Mouse (Mus musculus): ENCODE results near the gene Topors.
A peak's percentile ranks its signal among the peaks of the same experiment; 100 is the strongest.
"Not testable (repeated sequence)": the region's sequence is repeated elsewhere in the genome, so short reads cannot be mapped to it uniquely, and the experiment has no call there.

Gene Topors

GRCm38 (mm10) chr4:40269430-40270032 lies at the start of gene Topors, which contains the start of gene Smim27:
Topors (minus strand) TSS chr4:40269850.
Smim27 (plus strand) TSS chr4:40269579.
- DNase-seq (ENCODE audit: low spot score in 2 of 2) = peak; percentile 88 to 92

DNA sequence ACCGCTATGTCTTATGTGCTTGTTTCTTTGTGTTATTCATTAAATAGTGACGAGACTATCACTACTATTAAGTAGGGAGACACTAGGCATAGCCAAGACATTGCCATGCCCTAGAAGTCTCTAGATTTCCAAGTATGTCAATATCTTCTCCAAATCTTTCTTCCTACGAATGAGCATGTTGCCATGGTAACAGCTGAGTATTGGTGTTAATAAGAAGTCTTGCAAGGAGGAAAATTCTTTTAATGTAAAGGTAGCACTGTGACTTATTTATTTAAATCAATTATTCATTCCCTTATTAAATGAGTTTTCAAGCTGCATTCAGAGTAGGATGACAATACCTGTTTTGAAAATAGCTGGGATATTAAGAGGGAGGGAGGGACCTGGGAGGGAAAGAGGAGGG lies 47.8 kb upstream of the Topors start:
- no peak for DNase-seq (ENCODE audit: low spot score in 2 of 2)

GRCm38 (mm10) chr4:40313026-40313425 lies 43.4 kb upstream of the Topors start:
- no peak for DNase-seq (ENCODE audit: low spot score in 2 of 2)

DNA sequence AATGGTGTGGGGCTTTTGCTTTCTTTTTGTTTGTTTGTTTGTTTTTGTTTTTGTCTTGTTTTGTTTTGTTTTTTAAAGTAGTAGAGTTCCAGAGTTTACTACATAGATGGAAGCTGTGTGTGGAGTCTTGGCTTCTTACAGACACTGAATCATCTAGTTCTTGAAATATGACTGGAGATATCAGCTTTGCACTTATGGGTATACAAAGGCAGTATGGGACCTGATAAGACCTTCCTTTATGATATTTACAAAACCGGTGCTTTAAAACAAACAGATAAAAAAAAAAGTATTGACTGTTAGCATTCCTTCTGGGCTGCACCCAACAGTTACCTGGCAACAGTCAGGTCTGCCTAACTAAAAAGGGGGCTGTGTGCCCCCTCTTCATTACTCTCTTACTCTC lies 42.6 kb upstream of the Topors start:
- no peak for DNase-seq (ENCODE audit: low spot score in 2 of 2)

GRCm38 (mm10) chr4:40310796-40311383 lies 41.2 kb upstream of the Topors start:
- DNase-seq (ENCODE audit: low spot score in 2 of 2) = no peak

GRCm38 (mm10) chr4:40309682-40310081 lies 40.0 kb upstream of the Topors start:
- DNase-seq (ENCODE audit: low spot score in 2 of 2) = no peak

GRCm38 (mm10) chr4:40302445-40303125 lies 32.9 kb upstream of the Topors start:
- no peak for DNase-seq (ENCODE audit: low spot score in 2 of 2)

DNA sequence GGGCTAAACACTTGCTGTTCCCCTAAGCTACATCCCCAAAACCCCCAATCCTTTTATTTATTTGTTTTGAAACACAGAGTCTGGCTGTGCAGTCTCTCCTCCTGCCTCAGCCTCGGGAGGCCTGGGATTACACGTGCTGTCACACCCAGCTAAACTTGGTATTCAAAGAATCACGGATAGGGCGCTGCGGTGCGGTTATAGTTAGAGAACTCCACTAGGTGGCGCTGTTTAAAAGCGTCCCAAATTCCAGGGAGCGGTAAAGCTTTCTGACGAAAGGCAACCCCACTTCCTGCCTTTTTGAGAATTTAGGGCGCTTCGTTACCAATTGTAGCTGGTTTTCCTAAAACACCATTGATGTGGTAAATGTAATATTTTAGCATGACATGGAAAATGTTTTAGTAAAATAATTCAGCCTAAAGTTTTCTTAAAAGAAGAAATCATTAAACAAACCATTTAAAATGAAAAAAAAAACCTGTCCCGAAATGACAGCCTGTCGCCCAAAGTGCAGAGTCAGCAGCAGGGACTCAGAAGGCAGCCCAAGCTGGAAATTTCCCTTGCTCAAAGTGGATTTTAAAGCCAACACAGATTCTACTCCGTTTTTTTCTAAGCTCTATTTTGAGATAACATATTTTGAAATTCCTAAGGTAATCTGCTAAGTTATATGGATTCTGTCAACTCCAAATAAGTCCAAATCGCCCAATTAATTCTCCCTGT lies 31.6 kb upstream of the Topors start:
- DNase-seq (ENCODE audit: low spot score in 2 of 2) = peak; percentile 29 to 71

GRCm38 (mm10) chr4:40299169-40299568 lies 29.5 kb upstream of the Topors start:
- DNase-seq (ENCODE audit: low spot score in 2 of 2) = no peak

DNA sequence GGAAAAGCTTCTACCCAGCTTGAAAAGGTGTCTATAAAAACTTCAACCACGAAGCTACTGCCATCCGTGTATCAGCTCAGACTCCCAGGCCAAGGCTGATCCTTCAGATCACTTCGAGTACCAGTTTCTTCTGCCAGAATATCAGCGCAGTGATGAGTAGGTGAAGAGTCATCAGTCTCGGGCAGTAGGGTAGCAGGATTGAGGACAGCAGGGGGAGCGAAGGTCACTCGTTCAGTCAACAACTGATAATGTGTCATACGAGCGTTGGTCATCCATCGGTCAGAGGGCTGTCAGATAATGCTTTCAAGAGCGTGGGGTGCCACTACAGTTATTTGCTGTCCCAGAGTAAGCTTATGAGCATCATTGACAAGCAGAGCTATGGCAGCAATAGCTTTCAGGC lies 21.9 kb upstream of the Topors start:
- not testable (repeated sequence) for DNase-seq (ENCODE audit: low spot score in 2 of 2)

DNA sequence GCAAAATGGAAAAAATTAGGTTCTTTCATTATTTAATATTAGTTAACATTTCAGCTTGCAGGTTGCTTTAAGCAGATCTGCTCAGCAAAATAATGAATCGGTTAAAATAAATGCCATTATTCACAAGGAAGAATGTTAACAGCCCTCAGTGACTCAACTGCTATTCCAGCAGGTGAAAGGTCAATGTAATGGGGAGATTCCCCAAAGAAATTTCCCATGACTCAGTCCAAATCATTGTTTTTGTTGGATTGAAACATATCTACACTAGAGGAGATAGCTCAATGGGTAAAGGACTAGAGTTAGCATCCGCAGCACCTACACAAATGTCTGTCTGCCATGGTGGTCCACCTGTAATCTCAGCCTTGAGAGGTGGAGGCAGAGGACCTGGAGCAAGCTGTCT lies 19.4 kb upstream of the Topors start:
- no peak for DNase-seq (ENCODE audit: low spot score in 2 of 2)

- DNase-seq (ENCODE audit: low spot score in 2 of 2) = no peak
These were observed 17.8 kb upstream of the Topors start for GRCm38 (mm10) chr4:40287415-40287814.

- peak; percentile 37 to 79 for DNase-seq (ENCODE audit: low spot score in 2 of 2)
These were observed 15.9 kb upstream of the Topors start for GRCm38 (mm10) chr4:40285582-40285981.

DNA sequence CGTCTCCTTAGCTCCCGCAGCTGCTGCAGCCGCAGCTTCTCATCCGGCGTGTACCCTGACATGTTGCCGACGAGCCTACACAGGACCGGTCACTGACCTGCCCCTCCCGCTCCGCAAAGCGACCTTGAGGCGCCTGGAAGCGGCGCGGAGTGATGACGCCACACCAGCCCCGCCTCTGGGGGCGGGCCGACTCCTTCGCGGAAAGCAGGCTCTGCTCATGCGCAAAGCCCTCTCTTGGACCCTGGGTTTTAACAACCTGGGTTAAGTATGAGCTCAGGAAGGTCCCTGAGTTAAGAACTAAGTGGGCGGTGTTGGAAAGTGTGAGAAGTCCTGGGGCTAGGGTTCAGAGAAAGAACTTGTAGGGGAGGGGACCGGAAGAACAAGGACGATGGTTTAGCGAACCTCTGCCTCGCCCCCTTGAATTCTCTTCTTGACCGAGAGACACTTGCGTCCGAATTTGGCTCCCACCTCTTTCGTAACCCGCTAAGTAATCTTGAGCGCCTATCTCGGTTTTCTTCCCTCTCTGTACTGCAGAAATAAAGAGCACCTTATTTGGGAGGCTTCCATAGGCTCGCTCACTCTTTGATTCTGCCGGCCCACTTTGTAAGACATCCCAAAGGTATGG lies 9.7 kb upstream of the Topors start, which contains the start of gene Ndufb6:
Gene Ndufb6 (minus strand): TSS at position 146 of the 625 bp plus-strand sequence.
- DNase-seq (ENCODE audit: low spot score in 2 of 2) = peak; percentile 88 to 95

- no peak for DNase-seq (ENCODE audit: low spot score in 2 of 2)
These were observed 9.2 kb upstream of the Topors start for GRCm38 (mm10) chr4:40278880-40279275.

- DNase-seq (ENCODE audit: low spot score in 2 of 2) = peak in 1 of 2 experiments; percentile 29
These were observed 815 bp downstream of the Topors start for GRCm38 (mm10) chr4:40268835-40269234.

DNA sequence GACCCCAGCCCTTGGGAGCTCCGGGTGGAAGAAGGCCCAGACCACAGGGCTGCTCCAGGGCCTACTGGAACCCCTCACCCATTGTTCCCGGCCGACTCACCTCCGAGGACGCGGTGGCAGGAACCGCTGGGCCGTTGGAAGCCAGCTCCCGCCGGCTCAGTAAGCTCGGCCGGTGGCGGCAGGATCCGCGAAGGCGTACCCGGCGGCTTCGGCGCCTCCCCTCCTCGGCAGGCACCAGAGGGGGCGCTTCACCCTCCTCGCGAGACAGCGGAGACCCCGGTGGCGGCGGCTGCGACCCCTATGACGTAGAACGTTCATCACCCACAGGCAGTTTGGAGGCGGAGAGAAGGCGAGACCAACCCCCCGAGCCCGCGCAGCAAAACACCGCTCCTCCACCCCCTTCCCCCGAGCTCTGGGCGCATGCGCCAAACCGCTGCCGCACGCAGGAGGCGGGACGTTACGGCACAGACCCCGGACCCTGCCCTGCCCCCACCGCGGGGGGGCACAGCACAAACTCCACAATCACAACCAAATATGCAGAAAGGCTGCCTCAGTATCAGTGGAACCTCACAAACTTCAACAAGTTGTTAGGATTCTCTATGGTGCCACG lies 1.3 kb downstream of the Topors start:
- peak; percentile 95 for DNase-seq (ENCODE audit: low spot score in 2 of 2)

DNA sequence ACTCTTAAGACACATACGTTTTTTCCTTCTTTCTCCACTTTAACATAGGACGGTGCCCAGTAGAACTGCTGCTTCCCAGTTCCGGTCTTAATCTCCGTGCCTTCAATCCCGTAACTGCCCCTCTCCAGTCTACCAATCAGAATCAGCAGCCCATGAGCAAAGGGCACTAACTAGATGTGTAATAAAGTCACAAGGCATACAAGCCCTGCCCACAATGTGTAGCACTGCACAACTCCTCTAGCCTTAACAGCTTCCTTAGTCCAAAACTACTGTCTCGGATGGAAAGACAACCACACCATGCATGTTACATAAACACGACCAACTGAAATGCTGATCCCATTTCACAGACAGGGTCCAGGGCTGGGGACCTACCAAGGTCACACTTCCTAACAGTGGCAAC lies 2.0 kb downstream of the Topors start:
- no peak for DNase-seq (ENCODE audit: low spot score in 2 of 2)

- no peak for DNase-seq (ENCODE audit: low spot score in 2 of 2)
These were observed 5.3 kb downstream of the Topors start for GRCm38 (mm10) chr4:40264321-40264720.

DNA sequence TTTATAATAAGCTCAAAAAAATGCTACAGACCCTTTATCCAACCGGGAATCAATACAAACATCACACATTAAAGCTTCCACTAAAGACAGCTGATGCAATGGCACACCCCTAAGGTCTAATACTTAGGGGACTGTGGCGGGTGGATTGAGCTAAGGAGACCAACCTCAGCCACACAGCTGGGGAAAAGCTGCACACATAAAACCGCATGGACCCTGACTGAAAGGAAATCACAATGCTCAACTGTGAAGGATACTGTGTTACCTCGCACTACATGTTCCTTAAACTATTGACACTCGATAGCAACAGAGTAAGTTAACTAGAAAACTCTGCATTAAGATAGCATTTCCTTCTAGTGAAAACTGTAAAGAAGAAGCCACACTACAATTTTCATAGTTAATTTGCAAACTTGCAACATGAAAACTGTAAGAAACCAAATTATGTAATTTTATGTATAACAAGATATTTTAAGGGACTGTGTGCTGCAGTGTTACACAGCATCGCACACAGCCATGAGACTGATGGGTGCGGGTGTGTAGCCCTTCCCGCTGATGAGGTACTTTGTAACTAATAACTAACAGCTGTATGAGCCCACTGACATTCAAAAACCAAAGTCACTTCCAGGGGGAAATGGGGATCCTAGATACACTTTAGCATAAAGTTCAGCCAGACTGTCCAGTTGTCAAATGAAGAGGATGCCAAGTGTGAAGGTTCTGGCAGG lies 15.1 kb downstream of the Topors start:
- DNase-seq (ENCODE audit: low spot score in 2 of 2) = no peak

- DNase-seq (ENCODE audit: low spot score in 2 of 2) = no peak
These were observed 15.9 kb downstream of the Topors start for GRCm38 (mm10) chr4:40253766-40254165.

Measured in thymus, postnatal 10 days (tissue).